Mouse (Mus musculus) neural tube, embryonic 11.5 days (tissue): ENCODE measurements at regions not wholly inside any gene's neighbourhood (a gene's known extent, or its start where the extent isn't known, plus 50 kb on each side); places are given as distances from the start of the nearest gene placed in this dataset.

Experiments
- ATAC-seq: fragments of 200-750 bp; cut with Nextera tagmentation; 2 replicates; pipeline ENCODE4 v1.8.0; 2017; ENCODE audit warnings: moderate number of reproducible peaks, mild to moderate bottlenecking, moderate TSS enrichment, moderate library complexity; ENCODE audit not compliant: insufficient read depth, low FRiP score, low TSS enrichment
- DNase-seq: peaks from one replicate; pipeline ENCODE4 v3.0.0-alpha.2; 2015; ENCODE audit warnings: low spot score
- H3K27ac ChIP-seq: fragments of 300-500 bp; sonication (generic); 2 replicates; pipeline ENCODE4 v1.5.1; 2014; ENCODE audit warnings: low read depth, mild to moderate bottlenecking, low read length
- H3K27me3 ChIP-seq: fragments of 300-500 bp; sonication (generic); 2 replicates; pipeline ENCODE4 v1.6.1; 2014; ENCODE audit warnings: mild to moderate bottlenecking, low read length, mixed read lengths; ENCODE audit not compliant: control insufficient read depth, insufficient read depth
- H3K36me3 ChIP-seq: fragments of 300-500 bp; sonication (generic); 2 replicates; pipeline ENCODE4 v1.6.1; 2014; ENCODE audit warnings: mild to moderate bottlenecking, low read length, moderate library complexity, mixed read lengths; ENCODE audit not compliant: control insufficient read depth, insufficient read depth
- H3K4me1 ChIP-seq: fragments of 300-500 bp; sonication (generic); 2 replicates; pipeline ENCODE4 v1.6.1; 2014; ENCODE audit warnings: low read length, mixed read lengths; ENCODE audit not compliant: control insufficient read depth, insufficient read depth
- H3K4me2 ChIP-seq: fragments of 300-500 bp; sonication (generic); 2 replicates; pipeline ENCODE4 v1.6.1; 2014; ENCODE audit warnings: low read depth, mild to moderate bottlenecking, moderate library complexity
- H3K4me3 ChIP-seq: fragments of 300-500 bp; sonication (generic); 2 replicates; pipeline ENCODE4 v1.5.1; 2014; ENCODE audit warnings: low read depth, low read length
- H3K9ac ChIP-seq: fragments of 300-500 bp; sonication (generic); 2 replicates; pipeline ENCODE4 v1.6.1; 2014; ENCODE audit warnings: mild to moderate bottlenecking, low read length
- H3K9me3 ChIP-seq: fragments of 300-500 bp; sonication (generic); 2 replicates; pipeline ENCODE4 v1.6.1; 2016; ENCODE audit warnings: low read length; ENCODE audit not compliant: control insufficient read depth
- WGBS: fragments of 180-500 bp; shearing (Covaris S2); extraction: QIAGEN DNeasy Blood & Tissue Kit; methylation state at CpG from one replicate; pipeline ENCODE4 v1.1.7; 2014; 5-methylcytosine and 5-hydroxymethylcytosine counted together

- Histone ChIP-seq H3K27ac (no peak overlapping the region), H3K4me3 (no peak overlapping the region), H3K4me2 (no peak overlapping the region), H3K27me3 (no peaks in the 10 kb centered on the region), H3K36me3 (no peaks in the 10 kb centered on the region), H3K9me3 (no peaks in the 10 kb centered on the region), H3K4me1 (no peaks in the 10 kb centered on the region), H3K9ac (no peak overlapping the region)
- no peak for DNase-seq
- 89% methylated on average over 1 of the region's 1 CpGs for WGBS
- no peak for ATAC-seq
These were observed 304.6 kb downstream of the G6pd2 start for GRCm38 (mm10) chr5:62113226-62113625.

- Histone ChIP-seq H3K4me1 (no peaks in the 10 kb centered on the region), H3K4me3 (no peak overlapping the region), H3K27me3 (no peaks in the 10 kb centered on the region), H3K9me3 (no peaks in the 10 kb centered on the region), H3K4me2 (no peak overlapping the region), H3K36me3 (no peaks in the 10 kb centered on the region), H3K9ac (no peak overlapping the region), H3K27ac (no peak overlapping the region)
- 85% methylated on average over 1 of the region's 1 CpGs for WGBS
- DNase-seq: no peak
- no peak for ATAC-seq
These were observed 305.0 kb downstream of the G6pd2 start for GRCm38 (mm10) chr5:62113664-62114063.

GRCm38 (mm10) chr5:62145178-62145577 is 336.6 kb downstream of the G6pd2 start:
- DNase-seq: no peak
- no peak for ATAC-seq
- no peak overlapping the region for H3K27ac ChIP-seq
- no peaks in the 10 kb centered on the region for H3K27me3 ChIP-seq
- no peak overlapping the region for H3K4me3 ChIP-seq
- H3K9me3 ChIP-seq: no peaks in the 10 kb centered on the region
- no peaks in the 10 kb centered on the region for H3K36me3 ChIP-seq
- H3K9ac ChIP-seq: no peak overlapping the region
- no peaks in the 10 kb centered on the region for H3K4me1 ChIP-seq
- no peak overlapping the region for H3K4me2 ChIP-seq

DNA sequence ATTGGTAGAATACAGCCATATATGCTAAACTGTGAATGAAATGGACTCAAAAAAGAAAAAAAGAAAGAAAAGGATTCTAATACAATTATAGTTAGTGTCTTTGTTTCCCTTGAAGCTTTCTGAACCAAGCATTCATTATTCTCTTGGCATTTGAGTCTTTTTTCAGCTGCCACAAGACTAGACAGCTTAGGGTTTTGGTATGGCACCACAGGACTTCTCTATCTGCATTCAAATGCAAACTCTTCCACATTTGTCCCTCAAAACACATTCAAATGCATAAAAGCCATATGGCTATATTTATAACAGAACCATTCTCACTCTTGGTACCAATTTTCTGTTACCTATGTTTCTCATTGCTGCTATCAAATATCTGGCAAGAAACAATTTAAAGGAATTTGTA is 338.8 kb downstream of the G6pd2 start:
- no peak for ATAC-seq
- Histone ChIP-seq H3K27ac (no peak overlapping the region), H3K27me3 (no peaks in the 10 kb centered on the region), H3K4me2 (no peak overlapping the region), H3K9me3 (no peaks in the 10 kb centered on the region), H3K4me1 (no peaks in the 10 kb centered on the region), H3K9ac (no peak overlapping the region), H3K4me3 (no peak overlapping the region), H3K36me3 (no peaks in the 10 kb centered on the region)
- DNase-seq: no peak

DNA sequence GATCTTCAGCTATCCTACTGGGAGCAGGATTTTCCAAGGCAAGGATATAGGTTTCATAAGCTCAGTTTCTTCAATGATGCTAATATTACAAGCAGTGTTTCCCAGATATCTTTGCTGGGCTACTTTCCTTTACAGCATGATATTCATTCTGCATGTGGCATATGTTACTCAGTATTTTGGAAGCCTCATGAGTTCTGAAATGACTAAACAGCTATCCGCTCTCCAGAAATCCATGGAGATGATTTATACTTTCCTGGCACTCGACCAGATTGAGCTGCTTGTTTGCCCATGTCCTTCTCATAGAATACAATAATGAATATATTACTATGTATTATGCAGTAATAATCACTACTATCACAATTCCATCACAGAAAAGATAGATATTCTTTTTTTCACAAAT is 351.9 kb downstream of the G6pd2 start:
- no peak overlapping the region for H3K9ac ChIP-seq
- no peaks in the 10 kb centered on the region for H3K36me3 ChIP-seq
- H3K4me3 ChIP-seq: no peak overlapping the region
- ATAC-seq (no peak), DNase-seq (no peak)
- no peaks in the 10 kb centered on the region for H3K9me3 ChIP-seq
- WGBS: 78% methylated on average over 2 of the region's 2 CpGs
- no peak overlapping the region for H3K27ac ChIP-seq
- H3K27me3 ChIP-seq: no peaks in the 10 kb centered on the region
- no peak overlapping the region for H3K4me2 ChIP-seq
- H3K4me1 ChIP-seq: no peaks in the 10 kb centered on the region

DNA sequence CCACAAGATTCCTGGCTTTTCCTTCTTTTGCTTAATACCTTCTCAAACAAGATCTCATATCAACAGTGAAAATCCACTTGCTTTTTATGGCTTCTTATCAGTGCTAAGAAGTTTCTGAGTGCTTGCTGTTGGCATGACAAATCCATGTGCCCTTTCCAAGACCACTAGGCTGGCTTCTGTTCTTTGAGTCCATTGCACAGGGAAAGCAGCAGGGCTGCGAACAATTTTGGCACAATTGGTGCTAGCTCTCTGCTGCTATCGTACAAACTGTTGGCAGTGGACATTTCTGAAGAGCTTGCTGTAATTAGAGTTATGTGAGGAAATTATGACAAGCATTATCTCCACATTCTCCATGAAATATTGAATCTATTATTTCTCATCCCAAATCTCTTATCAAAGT is 383.5 kb downstream of the G6pd2 start:
- no peak overlapping the region for H3K4me3 ChIP-seq
- no peaks in the 10 kb centered on the region for H3K9me3 ChIP-seq
- H3K9ac ChIP-seq: no peak overlapping the region
- H3K36me3 ChIP-seq: no peaks in the 10 kb centered on the region
- H3K27ac ChIP-seq: no peak overlapping the region
- H3K4me1 ChIP-seq: no peaks in the 10 kb centered on the region
- no peak overlapping the region for H3K4me2 ChIP-seq
- H3K27me3 ChIP-seq: no peaks in the 10 kb centered on the region
- DNase-seq (no peak), ATAC-seq (no peak)
- WGBS: 90% methylated on average over 2 of the region's 2 CpGs

DNA sequence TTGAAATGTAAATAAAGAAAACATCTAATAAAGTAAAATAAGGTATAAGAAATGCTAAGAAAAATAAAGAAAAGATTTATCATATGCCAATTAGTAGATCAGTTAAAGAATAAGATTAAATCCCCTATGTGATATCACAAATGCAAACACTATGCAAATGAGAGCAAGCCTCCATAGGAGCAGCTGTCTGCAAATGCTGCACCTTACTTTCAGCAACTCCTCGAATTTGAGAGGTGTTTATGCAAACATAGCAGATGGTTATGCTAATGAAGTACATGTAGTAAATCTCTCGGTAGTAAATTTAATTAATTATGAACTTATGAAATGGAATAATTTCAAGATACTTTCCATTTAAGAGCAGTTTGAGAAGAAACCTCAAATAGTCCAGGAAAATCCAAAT is 396.8 kb downstream of the G6pd2 start:
- DNase-seq: no peak
- no peak overlapping the region for H3K4me2 ChIP-seq
- no peak overlapping the region for H3K4me3 ChIP-seq
- H3K4me1 ChIP-seq: no peaks in the 10 kb centered on the region
- no peak overlapping the region for H3K27ac ChIP-seq
- ATAC-seq: peak; percentile 45; the same call in 1 of the 2 replicates
- no peak overlapping the region for H3K9ac ChIP-seq
- H3K27me3 ChIP-seq: no peaks in the 10 kb centered on the region
- no peaks in the 10 kb centered on the region for H3K9me3 ChIP-seq
- no peaks in the 10 kb centered on the region for H3K36me3 ChIP-seq
- 65% methylated on average over 2 of the region's 2 CpGs for WGBS
